Mouse (Mus musculus) regulatory T cell (primary cell): ENCODE results near the gene Ift46.

Experiments used
- in situ Hi-C: fragments of 300-600 bp; cut with MboI, MseI; formaldehyde crosslinking; loops from one replicate; pipeline ENCODE4 v1.15.1; 2025; ENCODE audit warnings: high pct_unique_total_duplicates

The Ift46 gene

DNA sequence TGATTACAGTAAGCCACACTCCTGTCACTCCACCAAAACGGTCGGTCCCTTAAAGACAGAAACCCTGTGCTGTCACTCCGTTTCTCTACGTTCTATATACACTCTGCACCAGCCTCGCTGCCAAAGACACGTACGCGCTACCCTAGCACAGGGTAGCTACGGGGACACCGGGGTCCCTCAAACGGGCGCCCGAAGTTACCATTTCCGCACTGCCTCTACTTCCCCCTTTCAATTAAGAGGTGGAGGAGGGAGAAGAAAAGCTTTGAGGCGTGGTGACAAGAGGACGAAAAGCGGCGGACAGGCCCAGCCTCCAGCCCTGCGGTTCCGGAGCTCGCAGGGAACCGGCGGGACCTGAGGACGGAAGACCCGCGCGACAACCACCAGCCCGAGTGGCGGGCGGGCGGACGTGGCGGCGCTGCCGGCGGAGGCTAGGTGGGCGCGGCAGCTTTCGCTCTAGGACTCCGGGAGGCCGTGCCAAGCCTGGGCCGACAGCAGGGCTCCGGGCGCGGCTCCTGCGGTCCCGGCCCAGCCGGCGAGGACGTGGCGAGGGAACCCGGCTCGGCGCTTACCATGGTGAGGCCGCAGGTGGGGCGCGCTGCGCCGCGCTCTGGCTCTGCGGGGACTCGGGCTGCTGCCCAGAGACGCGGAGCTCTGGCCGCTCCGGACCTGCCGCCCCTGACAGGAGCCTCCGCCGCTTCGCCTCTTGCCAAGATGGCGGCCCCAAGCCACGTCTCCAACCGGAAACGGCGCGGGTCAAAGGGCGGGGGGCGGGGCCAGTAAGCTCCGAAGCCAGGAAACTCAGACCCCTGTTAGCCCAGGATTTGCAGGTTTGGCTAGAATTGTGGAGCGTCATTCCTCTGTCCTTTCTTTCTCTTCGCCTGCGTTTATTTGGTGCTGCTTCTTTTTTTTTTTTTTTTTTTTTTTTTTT lies at the start of gene Ift46, which contains the start of gene Arcn1:
TSS of gene Ift46 (plus strand) at position 808 of the 928 bp plus-strand sequence.
TSS of gene Arcn1 (minus strand) at position 745 of the 928 bp plus-strand sequence.
- in situ Hi-C loops: no loop called here

DNA sequence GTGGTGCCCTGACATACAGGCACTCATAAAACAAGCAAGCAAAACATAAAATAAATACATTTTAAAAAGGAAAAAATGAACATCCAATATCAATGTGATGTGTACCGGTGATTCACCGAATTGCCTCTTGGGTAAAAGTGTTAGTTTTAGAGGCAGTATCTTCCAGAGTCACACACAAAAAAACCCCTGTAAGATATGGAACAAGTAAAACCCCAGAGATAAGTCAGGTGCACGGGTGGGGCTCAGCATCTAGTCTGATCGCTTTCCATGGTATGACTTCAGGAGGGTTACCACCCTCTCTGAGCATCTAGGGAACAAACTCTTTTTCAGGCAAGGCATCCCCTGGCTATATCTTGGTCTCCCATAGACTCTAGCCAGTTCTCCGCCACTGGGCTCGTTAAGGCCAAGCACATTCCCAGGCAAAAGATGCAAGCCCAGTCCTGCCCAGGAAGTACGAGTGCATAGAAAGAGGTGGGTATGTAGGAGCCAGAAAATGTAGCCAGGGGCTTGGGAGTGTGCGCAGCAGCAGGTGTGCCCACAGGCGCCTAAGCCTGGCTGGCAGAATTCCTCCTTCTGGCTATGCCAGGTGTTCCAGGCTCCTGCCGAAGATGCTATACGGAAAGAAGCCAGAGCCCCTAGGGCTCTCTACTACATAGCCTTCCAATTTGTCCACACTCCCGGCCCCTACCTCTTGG lies 48.6 kb upstream of the Ift46 start:
- in situ Hi-C loops: no loop called here

DNA sequence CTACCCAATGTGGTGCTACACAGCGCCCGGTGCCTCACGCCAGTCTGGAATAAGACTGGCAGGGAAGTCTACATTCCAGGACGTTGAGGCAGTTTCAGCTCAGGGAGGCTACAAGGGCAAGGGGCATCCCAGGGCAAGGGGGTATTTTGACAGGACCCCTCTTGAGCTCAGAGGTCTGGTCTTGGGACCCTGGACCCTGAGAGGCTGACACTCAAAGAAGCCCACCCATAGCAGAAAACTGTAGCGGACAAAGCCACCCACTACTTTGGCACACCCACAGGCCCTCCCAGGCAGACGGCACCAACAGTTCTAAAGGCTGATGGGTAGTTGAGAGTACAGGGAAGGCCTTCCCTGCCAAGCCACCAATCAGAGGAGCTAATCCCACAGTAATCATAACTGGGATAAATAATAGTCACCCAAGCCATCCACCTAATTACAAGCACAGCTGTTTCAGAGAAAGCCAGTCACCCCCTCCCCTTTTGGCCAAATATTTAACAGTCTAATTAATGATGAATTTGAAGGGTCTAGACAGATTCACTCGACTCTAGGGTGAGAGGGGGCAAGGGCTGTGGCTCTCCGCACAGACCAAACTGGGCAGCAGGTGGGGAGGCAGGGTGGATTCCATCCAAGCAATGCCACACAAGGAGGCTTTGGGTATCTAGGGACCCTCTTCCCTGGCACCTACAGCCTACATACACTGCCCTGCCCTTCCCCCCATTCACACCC lies 47.9 kb upstream of the Ift46 start:
- in situ Hi-C loops: no loop called here

DNA sequence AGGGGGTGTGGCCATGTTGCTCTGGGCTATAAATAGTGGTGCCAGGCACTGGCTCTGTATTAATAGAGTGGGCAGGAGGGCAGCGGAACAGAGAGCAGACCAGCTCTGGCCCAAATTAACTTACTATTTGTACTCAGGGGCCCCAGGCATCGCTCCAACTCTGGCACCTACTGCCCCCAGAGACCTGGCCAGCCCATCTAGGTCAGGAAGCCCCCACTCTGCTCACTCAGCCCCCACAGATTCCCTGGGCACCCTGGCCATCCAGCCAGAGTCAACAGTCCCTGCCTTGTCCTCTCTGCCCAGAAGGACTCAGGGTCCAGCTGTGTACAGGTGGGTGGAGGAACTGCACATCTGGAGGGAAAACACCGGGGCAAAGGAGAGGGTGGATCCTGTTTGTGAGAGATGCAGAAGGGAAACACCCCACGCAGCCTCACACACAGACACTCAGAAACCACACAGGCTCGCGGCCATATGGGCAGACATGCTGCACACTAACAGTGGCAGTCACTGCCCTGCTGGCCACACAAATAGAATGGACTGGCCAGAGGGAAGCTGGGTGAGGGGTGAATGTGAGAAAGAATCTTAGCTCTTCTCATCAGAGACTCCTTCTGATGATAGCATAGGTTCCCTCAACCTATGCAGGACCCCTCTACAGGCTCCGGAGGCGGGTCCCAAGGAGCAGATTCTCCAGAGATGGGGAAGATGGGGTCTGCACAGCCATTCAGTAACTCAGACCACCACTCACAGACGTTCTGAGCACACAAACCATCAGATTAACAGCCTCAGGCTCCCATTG lies 47.2 kb upstream of the Ift46 start:
- in situ Hi-C loops: no loop called here

DNA sequence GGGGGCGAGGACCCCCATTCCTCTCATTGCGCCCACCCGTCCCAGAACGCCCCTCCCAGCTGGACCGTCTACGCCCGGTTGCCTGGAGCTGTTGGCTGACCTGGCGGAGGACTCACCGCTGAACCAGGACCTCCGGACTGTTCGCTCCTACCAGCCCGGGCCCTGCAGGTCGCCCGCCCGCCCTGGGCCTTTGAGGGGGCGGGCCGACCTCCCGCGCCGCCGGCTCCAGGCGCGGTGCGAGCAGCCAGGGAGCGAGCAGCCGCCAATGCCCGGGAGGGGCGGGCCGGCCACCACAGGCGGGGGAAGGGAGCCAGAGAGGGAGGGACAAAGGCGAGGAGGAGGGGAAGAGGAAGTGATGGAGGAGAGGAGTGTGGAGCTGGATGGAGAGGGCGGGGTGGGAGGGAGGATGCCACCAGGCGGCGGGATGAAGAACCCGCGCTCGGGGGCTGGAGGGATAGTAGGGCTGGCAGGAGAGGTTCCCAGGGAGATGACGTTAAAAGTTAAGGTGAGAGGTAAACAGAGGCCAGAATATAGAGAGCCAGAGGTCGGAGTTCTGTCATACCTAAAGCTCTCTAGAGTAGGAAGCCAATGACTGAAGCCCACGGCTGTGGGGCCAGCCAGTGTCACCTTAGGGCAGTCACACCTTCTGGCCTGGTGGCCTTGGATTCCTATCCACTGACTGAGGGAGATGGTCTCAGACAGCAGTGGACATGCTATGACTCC lies 46.4 kb upstream of the Ift46 start:
- in situ Hi-C loops: no loop called here

DNA sequence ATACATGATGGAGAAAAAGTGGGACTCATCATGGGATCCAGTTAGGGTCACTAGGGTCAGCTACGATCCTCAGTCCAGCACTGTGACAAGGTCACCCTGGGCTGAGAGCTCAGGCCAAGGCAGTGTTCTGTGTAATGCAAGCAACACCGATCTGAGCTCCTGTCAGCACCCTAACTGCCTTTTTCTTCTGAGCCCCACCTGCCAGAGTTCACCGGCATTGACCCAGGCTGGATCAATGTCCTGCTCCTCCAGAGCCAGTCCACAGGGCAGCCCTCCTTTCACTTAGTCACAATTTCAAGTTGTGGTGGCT lies 45.9 kb upstream of the Ift46 start:
- in situ Hi-C loops: no loop called here

DNA sequence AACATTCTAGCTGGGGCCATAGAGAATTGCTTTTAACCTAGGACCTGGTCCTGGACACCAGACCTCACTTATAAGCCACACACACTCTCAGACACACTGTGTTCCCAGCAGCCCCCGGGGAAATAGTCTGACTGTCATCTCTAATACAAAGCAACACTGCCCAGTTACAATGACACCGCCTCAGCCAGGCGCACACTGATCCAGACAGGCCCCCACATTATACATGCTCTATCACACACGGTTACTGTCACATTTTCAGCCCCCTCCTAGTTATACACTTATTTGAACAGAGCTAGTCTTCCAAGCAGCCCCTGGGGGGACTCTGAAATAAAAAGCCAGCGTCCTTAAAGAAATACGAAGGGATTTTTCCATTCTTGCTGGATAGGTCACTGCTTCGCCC lies 45.1 kb upstream of the Ift46 start:
- in situ Hi-C loops: no loop called here

DNA sequence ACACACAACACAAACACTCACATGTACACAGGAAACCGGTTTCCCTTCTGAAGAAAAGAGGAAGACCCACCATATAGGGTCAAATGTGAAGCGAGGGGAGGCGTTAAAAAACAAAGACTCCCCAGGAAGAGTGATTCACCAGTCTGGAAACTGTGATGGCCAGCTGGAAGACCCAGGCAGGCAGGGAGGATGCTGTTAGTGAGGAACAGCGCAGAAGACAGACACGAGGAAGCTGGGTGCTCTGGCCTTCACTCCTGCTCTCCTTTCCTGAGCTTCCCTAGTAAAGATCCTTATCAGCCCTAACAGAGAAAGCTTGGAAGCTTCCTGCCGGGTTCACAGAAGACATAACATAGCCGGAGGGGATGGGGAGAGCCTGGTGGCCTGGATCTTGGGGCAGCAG lies 44.7 kb upstream of the Ift46 start:
- in situ Hi-C loops: no loop called here

DNA sequence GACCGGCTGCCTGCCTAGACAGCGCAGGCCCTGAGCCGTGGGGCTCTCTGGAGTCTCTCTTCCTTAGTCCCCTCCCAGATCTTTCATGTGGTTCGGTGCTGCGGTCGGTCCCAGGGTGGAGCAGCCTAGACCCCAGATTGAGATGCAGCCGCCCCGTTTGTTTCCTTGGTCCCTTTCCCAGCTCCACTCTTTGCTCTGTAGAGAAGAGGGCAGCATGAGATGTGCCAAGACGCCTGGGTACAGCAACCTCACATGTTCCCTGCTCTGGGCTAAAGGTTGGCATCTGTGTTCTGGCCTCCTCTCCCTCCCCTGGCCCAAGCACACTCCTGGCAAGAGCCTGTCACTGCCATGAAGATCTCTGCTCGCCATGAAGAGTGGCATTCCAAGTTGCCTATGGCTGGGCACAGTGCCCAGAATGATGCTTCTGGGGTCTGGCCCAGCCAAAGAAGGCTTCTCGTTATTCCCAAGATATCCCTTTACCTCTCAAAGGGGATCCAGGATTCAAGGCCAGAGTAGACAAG lies 44.1 kb upstream of the Ift46 start:
- in situ Hi-C loops: no loop called here

DNA sequence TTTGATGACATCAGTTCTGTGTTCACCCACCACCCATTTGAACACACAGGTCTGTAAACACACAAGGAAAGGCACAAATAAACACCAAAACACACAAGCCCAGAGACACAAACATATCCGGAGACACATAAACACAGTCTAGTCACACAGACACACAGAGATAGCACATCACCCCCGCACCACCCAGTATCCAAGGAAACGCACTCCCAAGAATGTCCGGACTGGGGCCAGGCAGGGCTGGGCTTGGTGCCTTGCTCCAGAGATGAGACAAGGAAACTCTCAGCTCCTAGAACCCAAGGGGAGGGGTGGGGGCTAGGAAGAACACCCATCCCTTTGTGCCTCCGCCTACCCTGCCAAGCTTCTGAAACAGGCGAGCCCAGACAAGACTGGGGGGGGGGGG lies 43.5 kb upstream of the Ift46 start:
- in situ Hi-C loops: no loop called here

DNA sequence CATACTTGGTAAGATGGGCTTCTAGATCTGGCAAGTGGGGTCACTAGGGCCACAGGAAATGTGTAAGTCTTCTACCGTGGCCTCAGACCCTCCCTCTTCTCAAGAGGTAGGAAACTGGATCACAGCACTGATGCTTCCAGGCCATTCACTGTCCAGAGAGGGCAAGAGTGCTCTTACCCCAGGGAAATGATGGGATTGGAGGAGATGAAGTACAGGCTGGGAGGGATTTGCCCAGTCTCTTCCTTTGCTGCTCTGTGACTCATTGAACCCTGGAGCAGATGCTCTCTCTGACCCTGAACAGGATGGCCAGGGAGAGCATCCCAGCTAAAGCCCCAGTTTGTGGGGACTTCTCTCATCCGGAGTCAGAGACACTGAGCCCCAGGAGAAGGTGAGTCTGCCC lies 43.0 kb upstream of the Ift46 start:
- in situ Hi-C loops: no loop called here

DNA sequence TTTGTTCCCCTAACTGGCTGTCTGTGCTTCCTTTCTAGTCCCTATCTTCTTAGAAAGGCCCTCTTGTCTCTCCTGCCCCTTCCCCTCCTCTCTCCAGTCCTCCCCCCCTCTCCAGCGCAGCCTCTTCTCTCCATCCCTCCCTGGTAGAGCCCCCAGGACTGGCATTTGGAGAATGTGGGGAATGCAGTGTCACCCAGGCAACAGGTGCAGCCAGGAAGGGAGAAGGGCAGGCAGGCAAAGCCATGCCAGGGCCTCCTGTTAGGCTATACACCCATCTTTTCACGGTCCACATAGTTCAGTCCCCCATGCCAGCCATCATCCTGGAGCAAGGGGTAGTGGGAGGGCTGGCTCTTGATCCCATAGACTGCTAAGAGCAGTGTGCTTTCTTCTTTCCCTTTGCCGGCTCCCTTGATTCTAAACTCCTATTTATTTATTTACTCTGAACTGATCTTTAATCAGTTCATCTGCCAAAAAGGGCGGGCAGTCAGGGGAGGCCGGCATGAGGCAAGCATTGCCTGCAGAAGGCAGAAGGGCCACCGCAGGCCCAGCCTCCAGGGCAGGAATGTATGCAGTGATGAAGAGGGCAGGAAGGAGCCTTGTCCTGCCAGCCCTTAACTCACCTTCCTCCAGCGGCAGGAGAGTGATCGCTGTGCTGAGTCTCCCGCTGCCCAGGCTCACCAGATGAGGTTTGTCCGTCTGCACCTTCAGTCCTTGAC lies 41.1 kb upstream of the Ift46 start:
- in situ Hi-C loops: no loop called here

DNA sequence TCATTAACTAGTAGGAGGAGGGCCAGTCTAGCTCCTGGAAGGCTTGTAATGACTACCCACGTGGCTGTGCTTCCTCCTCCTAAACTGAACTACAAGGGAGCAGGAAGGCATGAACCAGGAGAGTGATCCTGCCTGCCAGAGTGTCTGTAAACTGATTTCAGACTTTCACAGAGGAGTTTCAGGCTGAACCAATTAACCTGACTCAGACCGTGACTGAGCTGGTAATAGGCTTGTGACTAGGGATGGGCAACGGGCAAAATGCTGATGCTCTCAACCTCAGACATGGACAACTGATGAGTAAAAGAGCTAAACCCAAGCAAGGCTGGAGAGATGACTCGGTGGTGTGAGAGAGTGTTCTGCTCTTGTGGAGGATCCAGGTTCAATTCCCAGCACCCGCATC lies 40.3 kb upstream of the Ift46 start:
- in situ Hi-C loops: no loop called here

DNA sequence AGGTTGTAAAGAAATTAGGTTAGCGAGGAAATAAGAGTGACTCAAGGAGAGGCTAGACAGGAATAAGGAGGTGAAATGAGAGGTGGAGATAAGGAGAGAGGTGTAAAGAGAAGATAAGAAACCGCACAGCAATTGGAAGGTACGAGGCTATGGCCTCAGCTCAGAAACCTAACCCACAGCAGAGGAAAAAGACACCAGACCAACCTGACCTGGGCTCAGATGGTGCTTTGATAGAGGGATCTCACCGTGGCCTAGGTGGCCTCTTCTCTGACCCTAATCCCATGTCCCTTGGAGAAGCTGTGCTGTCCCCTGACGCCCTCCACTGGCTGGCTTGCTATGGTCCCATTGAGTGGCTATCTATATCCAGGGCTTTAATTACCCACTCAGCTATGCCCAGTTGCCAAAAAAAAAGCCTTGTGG lies 35.6 kb upstream of the Ift46 start:
- in situ Hi-C loops: no loop called here

DNA sequence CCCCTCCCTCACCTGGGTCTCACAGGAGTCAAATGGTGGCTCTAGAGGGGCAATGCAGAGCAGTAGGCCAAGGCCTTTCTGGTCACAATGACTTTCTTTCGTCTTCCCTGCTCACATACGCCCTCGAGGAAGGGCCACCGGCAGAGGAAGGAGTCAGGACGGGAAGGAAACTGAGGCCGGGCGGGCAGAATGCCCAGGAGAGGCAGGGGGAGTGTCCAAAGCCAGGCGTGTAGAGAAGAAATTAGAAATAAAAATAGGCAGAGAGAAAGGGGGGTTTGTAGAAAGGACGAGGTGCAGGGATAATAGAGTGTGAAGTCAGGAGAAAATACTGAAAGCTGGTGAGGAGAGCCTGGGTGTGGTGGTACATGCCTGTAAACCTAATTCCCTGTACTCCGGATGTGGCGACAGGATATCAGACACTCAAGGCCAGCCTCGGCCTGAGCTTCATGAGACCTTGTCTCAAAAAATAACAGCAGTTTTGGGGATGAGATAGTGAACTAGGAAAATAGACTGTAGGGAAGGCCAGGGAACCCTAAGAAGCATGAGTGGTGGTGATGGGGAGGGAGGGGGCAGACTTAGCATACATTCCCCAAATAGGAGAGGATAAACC lies 34.7 kb upstream of the Ift46 start:
- in situ Hi-C loops: no loop called here

DNA sequence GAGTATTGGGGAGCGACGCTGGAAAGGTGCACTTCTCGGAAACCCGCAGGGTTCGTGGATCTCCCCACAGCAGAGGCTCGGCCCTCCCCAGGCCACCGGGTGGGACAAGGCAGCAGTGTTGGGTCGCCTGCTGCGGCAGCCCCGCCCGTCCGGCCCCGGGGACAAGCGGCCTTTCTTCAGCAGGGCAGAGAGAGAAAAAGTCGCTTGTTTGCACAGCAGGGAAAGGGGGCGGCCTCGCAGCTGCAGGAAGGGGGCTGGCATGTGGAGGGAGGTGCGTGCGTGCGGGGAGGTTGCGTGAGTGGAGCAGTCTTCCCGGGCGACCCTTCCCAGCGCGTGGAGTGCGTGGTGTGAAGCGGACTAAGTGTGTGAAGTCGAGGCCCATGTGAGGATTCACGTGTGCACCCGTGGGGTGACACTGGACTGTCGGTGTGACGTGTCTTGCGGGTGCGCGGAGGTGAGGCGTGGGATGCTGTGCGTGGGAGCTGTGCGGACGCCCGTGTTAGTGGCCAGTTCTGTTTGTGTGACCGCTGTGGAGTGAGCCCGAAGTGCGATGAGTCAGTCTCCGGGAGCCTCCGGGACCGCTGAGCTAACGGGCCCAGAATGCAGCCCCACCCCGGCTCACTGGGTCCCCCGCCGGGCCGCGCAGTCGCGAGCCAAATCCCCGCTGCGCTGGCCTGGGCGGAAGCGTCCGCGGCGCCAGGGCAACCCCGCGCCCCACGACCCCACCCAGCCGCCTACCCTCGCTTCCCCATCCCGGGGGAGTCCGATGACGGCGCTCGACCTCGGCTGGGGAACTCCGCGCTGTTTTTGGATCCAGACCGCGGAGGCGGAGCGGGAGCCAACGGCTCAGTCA lies 33.8 kb upstream of the Ift46 start:
- in situ Hi-C loops: no loop called here

DNA sequence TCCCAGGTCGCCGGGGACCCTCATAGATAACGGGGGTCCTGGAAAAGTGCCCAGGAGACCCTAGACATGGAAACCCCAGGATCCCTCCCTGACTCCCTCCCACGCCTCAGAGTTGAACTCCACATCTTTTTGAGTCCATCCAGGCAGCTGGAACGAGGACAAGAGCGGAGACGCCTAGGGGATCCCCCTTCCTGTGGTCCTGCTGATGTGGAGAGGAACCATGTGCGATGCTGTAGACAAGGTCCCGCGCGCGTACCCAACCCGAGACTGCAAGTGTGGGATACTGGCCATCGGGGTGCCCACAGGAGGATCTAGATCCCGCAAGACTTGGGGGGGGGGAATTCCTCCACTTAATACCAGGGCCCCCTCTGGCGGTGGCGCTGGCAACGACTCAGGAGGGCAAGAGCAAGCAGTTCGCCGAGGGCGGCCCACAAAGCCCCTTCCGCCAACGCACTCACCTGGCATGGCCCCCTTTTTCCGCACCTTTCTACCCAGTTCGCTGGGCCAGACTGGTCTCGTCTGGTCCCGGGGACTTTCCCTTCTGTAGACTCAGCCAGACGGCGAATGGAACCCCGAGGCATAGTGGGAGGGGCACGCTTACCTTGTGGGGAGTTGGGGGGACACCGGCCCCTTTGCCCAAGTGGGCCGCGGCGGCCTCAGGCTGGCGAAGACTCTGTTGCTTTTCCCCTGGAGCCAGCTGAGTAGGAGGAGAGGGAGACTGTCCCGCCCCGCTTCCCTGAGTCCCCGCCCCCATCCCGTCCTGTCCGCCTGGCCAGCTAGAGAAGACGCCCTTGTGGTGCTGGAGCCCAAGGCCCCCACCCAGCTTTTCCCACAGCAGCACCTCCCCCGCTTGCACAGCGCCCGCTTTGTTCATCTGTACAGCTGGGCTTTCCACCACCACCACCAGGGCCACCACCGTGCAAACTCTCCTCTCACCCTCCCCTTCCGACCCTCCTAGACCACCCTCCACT lies 32.9 kb upstream of the Ift46 start, which contains the start of gene Phldb1:
TSS of gene Phldb1 (minus strand) at position 675 of the 971 bp plus-strand sequence.
- in situ Hi-C loops: no loop called here
